Mouse (Mus musculus) heart, embryonic 13.5 days (tissue): ENCODE results near the gene Greb1. TPM values are rescaled to one million over a fixed set of nuclear protein-coding genes. Genes with fewer than 3 reads are reported as not detected.
"Not testable (repeated sequence)": the region's sequence is repeated elsewhere in the genome, so short reads cannot be mapped to it uniquely, and the experiment has no call there.

ENCODE experiments used
- ATAC-seq: fragments of 200-750 bp; cut with Nextera tagmentation; 2 replicates; pipeline ENCODE4 v1.8.0; 2017; ENCODE audit warnings: moderate TSS enrichment; ENCODE audit not compliant: insufficient number of reproducible peaks, low FRiP score, low TSS enrichment; ENCODE audit errors: extremely low read depth
- H3K27ac ChIP-seq: fragments of 300-500 bp; sonication (generic); replicated peaks from 2 replicates; pipeline ENCODE4 v1.5.1; 2015; ENCODE audit warnings: moderate library complexity, mild to moderate bottlenecking, inconsistent platforms
- H3K27me3 ChIP-seq: fragments of 300-500 bp; sonication (generic); replicated peaks from 2 replicates; pipeline ENCODE4 v1.6.1; 2015; ENCODE audit warnings: mild to moderate bottlenecking, inconsistent platforms
- H3K36me3 ChIP-seq: fragments of 300-500 bp; sonication (generic); 2 replicates; pipeline ENCODE4 v1.6.1; 2015; ENCODE audit warnings: mild to moderate bottlenecking, inconsistent platforms
- H3K4me1 ChIP-seq: fragments of 300-500 bp; sonication (generic); 2 replicates; pipeline ENCODE4 v1.6.1; 2015; ENCODE audit warnings: inconsistent platforms
- H3K4me2 ChIP-seq: fragments of 300-500 bp; sonication (generic); 2 replicates; pipeline ENCODE4 v1.6.1; 2015; ENCODE audit warnings: inconsistent platforms, mild to moderate bottlenecking, moderate library complexity
- H3K4me3 ChIP-seq: fragments of 300-500 bp; sonication (generic); 2 replicates; pipeline ENCODE4 v1.5.1; 2015; ENCODE audit warnings: moderate library complexity, mild to moderate bottlenecking, inconsistent platforms
- H3K9ac ChIP-seq: fragments of 300-500 bp; sonication (generic); 2 replicates; pipeline ENCODE4 v1.6.1; 2015; ENCODE audit warnings: inconsistent platforms, mild to moderate bottlenecking, moderate library complexity
- H3K9me3 ChIP-seq: fragments of 300-500 bp; sonication (generic); 2 replicates; pipeline ENCODE4 v1.6.1; 2016; ENCODE audit warnings: inconsistent platforms
- WGBS: fragments of 180-500 bp; shearing (Covaris S2); methylation state at CpG from one replicate; pipeline ENCODE4 v1.1.7; 2015; ENCODE audit warnings: mixed read lengths; 5-methylcytosine and 5-hydroxymethylcytosine counted together
- polyA plus RNA-seq: library from polyadenylated mRNA; unstranded; fragments of >200 nt; fragmentation: Nextera tagmentation; extraction: Ambion mirVana; gene quantifications from 2 replicates; pipeline ENCODE4 v1.2.1, GENCODE M21; 2015

The Greb1 gene
- polyA plus RNA-seq, 1 experiment from 2014 or later = 0.44 TPM

DNA sequence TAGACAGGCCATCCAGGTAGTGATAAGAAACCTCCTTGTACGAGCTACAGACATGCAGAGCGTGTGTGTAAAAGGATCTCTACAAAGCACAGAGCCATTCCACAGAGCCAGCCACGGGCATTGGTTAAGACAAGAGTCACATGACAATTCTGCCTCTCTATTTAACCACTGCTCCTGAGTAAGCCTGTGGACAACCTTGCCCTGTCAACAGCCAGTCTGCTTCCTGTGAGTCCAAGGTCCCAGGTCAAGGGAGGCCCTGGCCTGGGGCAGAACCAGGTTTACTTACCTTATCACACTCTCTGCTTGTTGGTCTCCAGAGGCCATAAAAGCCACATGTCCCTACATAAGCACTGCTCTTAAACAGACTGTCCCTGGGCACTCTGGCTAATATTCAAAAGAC, 74.5 kb downstream of the Greb1 start:
- H3K27me3 ChIP-seq = no peaks in the 10 kb centered on the region
- peaks cover 25% of the 10 kb centered on the region for H3K4me1 ChIP-seq
- no peaks in the 10 kb centered on the region for H3K36me3 ChIP-seq
- ATAC-seq = peak; percentile 32; the same call in 1 of the 2 replicates
- no peaks in the 10 kb centered on the region for H3K9me3 ChIP-seq
- 20% methylated on average over 3 of the region's 3 CpGs for WGBS
- H3K4me3 ChIP-seq = no peak overlapping the region
- H3K9ac ChIP-seq = no peak overlapping the region
- H3K27ac ChIP-seq = 0 out of 2 replicates have a peak overlapping the region, but pooled peaks have one; percentile 36
- H3K4me2 ChIP-seq = no peak overlapping the region

DNA sequence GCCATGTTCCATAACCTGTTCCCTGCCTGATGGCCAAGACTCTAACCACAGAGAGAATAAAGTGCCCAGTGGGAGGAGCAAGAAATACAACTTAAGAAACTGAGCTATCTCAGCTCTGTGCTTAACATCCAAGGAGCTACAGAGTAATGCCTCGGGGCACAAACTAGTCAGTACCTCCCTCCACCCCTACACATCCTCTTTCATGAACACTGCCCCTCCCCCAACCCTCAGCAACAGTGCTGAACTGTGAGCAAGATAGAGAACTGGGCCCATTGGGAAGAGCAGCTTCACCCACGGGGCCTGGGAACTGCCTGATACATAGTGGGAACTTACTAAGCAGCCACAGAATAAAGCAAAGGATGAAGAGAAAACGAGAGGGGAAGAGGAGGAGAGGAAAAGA, 77.1 kb downstream of the Greb1 start:
- H3K9ac ChIP-seq = no peak overlapping the region
- ATAC-seq = no peak

DNA sequence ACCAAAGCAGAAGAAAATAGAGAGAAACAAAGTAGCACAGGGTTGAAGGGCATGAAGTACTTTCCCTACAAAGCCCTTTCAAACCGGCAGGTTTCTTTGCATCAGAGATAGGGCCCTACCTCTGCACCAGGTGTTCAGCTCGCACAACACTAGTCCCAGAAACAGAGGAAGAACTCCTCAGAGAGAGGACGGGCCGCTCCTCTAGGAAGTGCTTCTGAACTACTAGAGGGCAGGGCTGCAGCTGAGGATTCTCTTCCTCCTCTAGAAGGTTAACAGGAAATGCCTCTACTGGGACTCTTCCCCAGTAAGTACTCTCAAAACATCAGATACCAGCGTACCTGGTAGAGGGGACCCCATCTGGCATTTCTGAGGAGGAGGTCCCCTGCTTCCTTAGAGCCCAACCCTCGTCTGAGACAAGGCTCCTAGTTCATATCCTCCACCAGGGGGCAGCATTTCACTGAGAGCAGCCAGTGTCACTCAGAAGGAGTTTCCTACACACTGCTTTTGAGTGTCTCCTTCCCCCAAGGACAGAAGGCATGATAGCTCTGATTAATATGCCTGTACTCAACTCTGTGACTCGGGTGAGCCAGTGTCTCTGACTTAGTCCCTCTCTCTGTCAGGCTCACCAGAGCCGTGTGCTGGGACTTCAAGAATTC, 81.9 kb downstream of the Greb1 start:
- H3K4me2 ChIP-seq = no peak overlapping the region
- 39% methylated on average over 8 of the region's 8 CpGs for WGBS
- H3K27ac ChIP-seq = no peak overlapping the region
- no peak overlapping the region for H3K4me3 ChIP-seq
- no peaks in the 10 kb centered on the region for H3K27me3 ChIP-seq
- no peaks in the 10 kb centered on the region for H3K36me3 ChIP-seq
- H3K9me3 ChIP-seq = no peaks in the 10 kb centered on the region
- peaks cover 10% of the 10 kb centered on the region for H3K4me1 ChIP-seq
- no peak for ATAC-seq
- H3K9ac ChIP-seq = no peak overlapping the region

More for the DNA sequence above, 77.1 kb downstream of the Greb1 start:
- 43% methylated on average over 3 of the region's 3 CpGs for WGBS
- H3K27me3 ChIP-seq = no peaks in the 10 kb centered on the region
- H3K27ac ChIP-seq = no peak overlapping the region
- H3K4me1 ChIP-seq = peaks cover 20% of the 10 kb centered on the region
- H3K9me3 ChIP-seq = no peaks in the 10 kb centered on the region
- no peak overlapping the region for H3K4me3 ChIP-seq
- H3K4me2 ChIP-seq = no peak overlapping the region
- H3K36me3 ChIP-seq = no peaks in the 10 kb centered on the region

DNA sequence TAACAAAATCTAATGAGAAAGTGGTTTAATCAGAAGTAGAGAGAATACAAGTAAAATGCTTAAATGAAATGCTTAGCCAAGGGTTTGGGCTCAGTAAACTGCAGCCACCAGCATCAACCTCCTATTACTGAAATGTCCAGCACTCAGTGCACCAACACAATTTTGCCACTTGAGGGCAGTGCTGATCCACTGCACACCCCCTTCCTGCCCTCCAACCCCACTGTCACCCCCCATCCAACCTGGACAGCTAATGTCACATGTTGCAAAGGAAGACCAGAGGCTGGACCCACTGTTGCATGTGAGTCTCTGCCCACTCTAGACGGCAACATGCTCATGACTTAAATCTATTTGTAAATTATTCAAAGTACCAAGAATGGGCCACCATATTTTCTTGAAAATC, 83.0 kb downstream of the Greb1 start:
- no peak overlapping the region for H3K4me2 ChIP-seq
- no peaks in the 10 kb centered on the region for H3K36me3 ChIP-seq
- H3K4me3 ChIP-seq = no peak overlapping the region
- 56% methylated on average over 1 of the region's 1 CpGs for WGBS
- peaks cover 3% of the 10 kb centered on the region; the same call in 1 of the 2 replicates for H3K4me1 ChIP-seq
- H3K9ac ChIP-seq = no peak overlapping the region
- ATAC-seq = no peak
- H3K27ac ChIP-seq = no peak overlapping the region
- H3K9me3 ChIP-seq = no peaks in the 10 kb centered on the region
- no peaks in the 10 kb centered on the region for H3K27me3 ChIP-seq

GRCm38 (mm10) chr12:16714616-16715015, 86.1 kb downstream of the Greb1 start:
- H3K27ac ChIP-seq = no peak overlapping the region
- no peak overlapping the region for H3K4me2 ChIP-seq
- WGBS = 75% methylated on average over 10 of the region's 10 CpGs
- no peaks in the 10 kb centered on the region for H3K9me3 ChIP-seq
- H3K27me3 ChIP-seq = no peaks in the 10 kb centered on the region
- H3K9ac ChIP-seq = no peak overlapping the region
- ATAC-seq = no peak
- H3K36me3 ChIP-seq = no peaks in the 10 kb centered on the region
- no peak overlapping the region for H3K4me3 ChIP-seq
- peaks cover 3% of the 10 kb centered on the region; the same call in 1 of the 2 replicates for H3K4me1 ChIP-seq

DNA sequence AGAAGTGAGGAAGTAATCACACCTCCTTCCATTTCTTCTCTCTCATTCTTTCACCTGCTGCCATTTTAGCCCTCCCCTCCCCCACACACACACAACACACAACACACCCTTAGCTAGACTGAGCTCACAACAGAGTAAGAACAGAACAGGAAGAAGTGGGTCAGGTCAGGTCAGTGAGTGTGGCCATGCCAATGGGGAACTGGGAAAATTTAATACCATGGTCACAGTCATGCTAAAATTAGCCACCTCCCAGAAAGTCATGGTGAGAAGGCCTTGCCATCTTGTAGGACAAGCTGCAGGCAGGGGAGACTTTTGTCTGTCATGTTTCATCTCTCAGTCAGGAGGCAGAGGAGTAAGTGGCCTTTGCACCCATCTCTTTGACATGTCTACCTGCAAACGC, 102.0 kb downstream of the Greb1 start:
- H3K4me3 ChIP-seq = no peak overlapping the region
- no peaks in the 10 kb centered on the region for H3K9me3 ChIP-seq
- no peak overlapping the region for H3K9ac ChIP-seq
- no peak for ATAC-seq
- H3K27me3 ChIP-seq = no peaks in the 10 kb centered on the region
- H3K36me3 ChIP-seq = no peaks in the 10 kb centered on the region
- H3K4me1 ChIP-seq = 0 out of 2 replicates have a peak, but pooled peaks cover 5% of the 10 kb centered on the region
- no peak overlapping the region for H3K27ac ChIP-seq
- 80% methylated on average over 1 of the region's 1 CpGs for WGBS
- no peak overlapping the region for H3K4me2 ChIP-seq

GRCm38 (mm10) chr12:16696146-16696545, 104.5 kb downstream of the Greb1 start:
- Histone ChIP-seq H3K4me3 (no peak overlapping the region), H3K27ac (no peak overlapping the region), H3K4me1 (0 out of 2 replicates have a peak, but pooled peaks cover 5% of the 10 kb centered on the region), H3K9me3 (no peaks in the 10 kb centered on the region), H3K4me2 (no peak overlapping the region), H3K9ac (no peak overlapping the region), H3K27me3 (no peaks in the 10 kb centered on the region), H3K36me3 (no peaks in the 10 kb centered on the region)
- ATAC-seq = no peak
- WGBS = 80% methylated on average over 13 of the region's 13 CpGs

DNA sequence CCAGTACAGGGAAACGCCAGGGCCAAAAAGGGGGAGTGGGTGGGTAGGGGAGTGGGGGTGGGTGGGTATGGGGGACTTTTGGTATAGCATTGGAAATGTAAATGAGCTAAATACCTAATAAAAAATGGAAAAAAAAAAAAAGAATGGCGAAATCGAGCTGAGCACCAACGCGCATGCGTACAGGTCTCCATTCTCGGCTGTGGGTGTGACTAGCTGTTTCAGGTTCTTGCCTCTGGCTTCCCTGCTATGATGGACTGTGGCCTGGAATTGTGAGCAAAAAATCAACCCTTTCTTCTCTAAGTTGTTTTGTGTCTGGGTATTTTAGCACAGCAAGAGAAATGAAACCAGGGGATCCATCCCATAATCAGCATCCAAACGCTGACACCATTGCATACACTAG, 105.4 kb downstream of the Greb1 start:
- H3K9me3 ChIP-seq, H3K27me3 ChIP-seq, H3K27ac ChIP-seq, ATAC-seq, H3K36me3 ChIP-seq, H3K4me2 ChIP-seq, H3K9ac ChIP-seq, H3K4me1 ChIP-seq, H3K4me3 ChIP-seq: not testable (repeated sequence)
- 93% methylated on average over 7 of the region's 8 CpGs for WGBS

DNA sequence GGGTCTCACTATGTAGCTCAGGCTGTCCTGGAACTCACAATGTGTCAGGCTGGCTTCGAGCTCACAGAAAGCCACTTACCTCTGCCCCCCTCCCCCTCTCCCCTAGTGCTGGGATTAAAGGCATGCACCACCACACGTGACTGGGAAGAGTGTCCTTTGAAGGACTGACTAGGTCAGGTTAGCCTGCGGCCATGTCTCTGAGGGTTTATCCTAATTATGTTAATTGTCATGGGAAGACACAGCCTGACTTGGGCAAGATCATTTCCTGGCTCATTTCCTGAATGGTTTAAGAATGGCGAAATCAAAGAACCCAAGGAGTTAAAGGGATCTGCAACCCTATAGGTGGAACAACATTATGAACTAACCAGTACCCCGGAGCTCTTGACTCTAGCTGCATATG, 105.9 kb downstream of the Greb1 start:
- Histone ChIP-seq H3K9ac (no peak overlapping the region), H3K4me2 (no peak overlapping the region), H3K27ac (no peak overlapping the region), H3K4me3 (no peak overlapping the region), H3K36me3 (no peaks in the 10 kb centered on the region), H3K27me3 (no peaks in the 10 kb centered on the region), H3K4me1 (0 out of 2 replicates have a peak, but pooled peaks cover 5% of the 10 kb centered on the region), H3K9me3 (no peaks in the 10 kb centered on the region)
- 68% methylated on average over 5 of the region's 5 CpGs for WGBS
- ATAC-seq = no peak

DNA sequence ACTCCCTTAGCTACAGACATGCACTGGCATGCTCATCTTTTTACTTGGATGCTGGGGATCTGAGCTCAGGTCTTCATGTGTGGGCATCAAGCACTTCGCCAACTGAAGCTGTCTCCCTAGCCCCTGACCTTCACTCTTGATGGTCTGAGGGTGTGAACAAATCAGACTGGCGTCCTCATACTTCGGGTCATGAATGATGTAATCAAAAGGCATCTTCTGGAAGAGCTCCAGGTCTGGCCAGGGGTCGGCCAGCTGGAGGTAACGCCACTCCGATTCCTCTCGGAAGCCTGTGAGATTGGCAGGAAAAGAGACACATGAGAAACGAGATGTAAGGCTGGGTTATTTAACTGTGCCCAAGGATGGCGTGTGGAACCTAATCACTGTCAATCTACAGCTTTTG, 110.1 kb downstream of the Greb1 start:
- Histone ChIP-seq H3K9ac (no peak overlapping the region), H3K36me3 (no peaks in the 10 kb centered on the region), H3K4me3 (no peak overlapping the region), H3K9me3 (no peaks in the 10 kb centered on the region), H3K4me1 (no peaks in the 10 kb centered on the region), H3K27ac (no peak overlapping the region), H3K27me3 (no peaks in the 10 kb centered on the region), H3K4me2 (no peak overlapping the region)
- ATAC-seq = no peak
- WGBS = 76% methylated on average over 9 of the region's 9 CpGs

- 90% methylated on average over 10 of the region's 10 CpGs for WGBS
- ATAC-seq = no peak
These were observed 128.4 kb downstream of the Greb1 start for GRCm38 (mm10) chr12:16672246-16672645.

DNA sequence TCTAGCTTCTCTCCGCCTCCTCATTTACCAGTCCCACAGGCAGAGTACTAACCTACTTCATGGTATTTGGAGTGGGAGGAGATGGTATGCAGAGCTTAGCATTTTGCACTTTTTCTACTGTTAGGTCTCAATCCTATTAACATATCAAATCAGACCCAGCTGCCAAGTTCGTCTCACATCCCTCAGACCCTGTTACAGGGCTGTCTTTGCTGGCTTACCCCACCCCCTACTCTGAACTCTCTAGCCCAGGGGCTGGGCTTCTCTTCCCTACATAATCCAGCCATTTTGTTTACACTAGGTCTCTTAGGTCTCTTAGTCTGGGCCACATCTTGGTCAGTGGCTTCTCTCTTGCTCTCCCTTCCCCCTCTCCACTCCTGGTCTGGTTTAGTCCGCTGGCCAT, 131.5 kb downstream of the Greb1 start:
- H3K27me3 ChIP-seq = no peaks in the 10 kb centered on the region
- H3K4me2 ChIP-seq = no peak overlapping the region
- H3K9ac ChIP-seq = no peak overlapping the region
- no peaks in the 10 kb centered on the region for H3K9me3 ChIP-seq
- H3K4me3 ChIP-seq = no peak overlapping the region
- ATAC-seq = no peak
- WGBS = 66% methylated on average over 3 of the region's 3 CpGs
- no peaks in the 10 kb centered on the region for H3K4me1 ChIP-seq
- H3K36me3 ChIP-seq = no peaks in the 10 kb centered on the region
- no peak overlapping the region for H3K27ac ChIP-seq

More at GRCm38 (mm10) chr12:16672246-16672645, 128.4 kb downstream of the Greb1 start:
- Histone ChIP-seq H3K36me3 (no peaks in the 10 kb centered on the region), H3K4me1 (no peaks in the 10 kb centered on the region), H3K4me3 (no peak overlapping the region), H3K9me3 (no peaks in the 10 kb centered on the region), H3K27me3 (no peaks in the 10 kb centered on the region), H3K4me2 (no peak overlapping the region), H3K9ac (no peak overlapping the region), H3K27ac (no peak overlapping the region)
